ENCODE assay signal across 15 mouse cellular contexts in genomic region chr13:84365503-84365902, GRCm38 (mm10).
DNase-seq lines count a peak whose midpoint lies in the region; TF ChIP-seq lines count a peak whose summit lies in the region.
"Had no signal": no experiment of that assay in that cellular context is flagged by ENCODE, and none has a peak within 500 bp of the region (broad histone marks: within the 10 kb centered on the region; RNA-seq: fewer than 3 reads in every experiment).

No protein-coding gene starts in this region.

- H3K4me3 ChIP-seq in ES-E14 (ENCODE audit: insufficient read depth in 1 of 2, low read depth in 1 of 2, low read length in 2 of 2, poor library complexity in 1 of 2, severe bottlenecking in 1 of 2): no peak overlapping the region

- no peaks in the 10 kb centered on the region for H3K36me3 ChIP-seq in ES-E14 (ENCODE audit: control insufficient read depth, insufficient read depth, low read length, poor library complexity, severe bottlenecking)
- H3K36me3 ChIP-seq: G1E had no signal

- H3K4me1 ChIP-seq in ES-E14 (ENCODE audit: control insufficient read depth in 2 of 2, insufficient read depth in 2 of 2, low read length in 2 of 2, poor library complexity in 1 of 2): no peaks in the 10 kb centered on the region

- in situ Hi-C loops in ES-E14 (cut with MboI; ENCODE audit: low sequenced_read_pairs in 2 of 2, unreplicated experiment in 2 of 2): no loop called here

- no peaks in the 10 kb centered on the region for H3K9me3 ChIP-seq in ES-E14 (ENCODE audit: control insufficient read depth, insufficient read depth, low read depth, low read length)
- H3K9me3 ChIP-seq: G1E had no signal

- DNase-seq in ES-E14 (ENCODE audit: low read depth, low spot score): no peak
- DNase-seq in B cell, adult 2 months: no peak
- DNase-seq: adrenal gland, adult 2 months; adrenal gland, adult 8-10 months; adrenal gland, postnatal 10 days; adrenal gland, postnatal 14 days; adrenal gland, postnatal 25 days; adrenal gland, postnatal 36 days; cerebellum, adult 11 months; cerebellum, adult 11-12 months; cerebellum, adult 18-20 months; cerebellum, adult 2 months; cerebellum, adult 8-10 months; cerebellum, adult 9-10 months had no signal

- no peak overlapping the region for H3K27ac ChIP-seq in ES-E14 (ENCODE audit: insufficient read depth, low read depth, low read length, poor library complexity, severe bottlenecking)

- no peak overlapping the region for H3K9ac ChIP-seq in ES-E14 (ENCODE audit: insufficient read depth, low read depth, low read length, poor library complexity, severe bottlenecking)

TF ChIP-seq in ES-E14, 5 proteins besides CTCF, POLR2A, EP300 and RAD21:
- TF ChIP-seq ZC3H11A (IDR thresholded peaks at IDR 0.05; ENCODE audit: borderline replicate concordance, low read depth, low read length): no peak
- TF ChIP-seq CHD2 (IDR thresholded peaks at IDR 0.05; ENCODE audit: low read depth, low read length): no peak
- no peak for TF ChIP-seq MAFK (IDR thresholded peaks at IDR 0.05; ENCODE audit: insufficient read depth, low read depth, low read length)
- no peak for TF ChIP-seq HCFC1 (IDR thresholded peaks at IDR 0.05; ENCODE audit: borderline replicate concordance, insufficient read depth, low read length)
- TF ChIP-seq ZNF384 (IDR thresholded peaks at IDR 0.05; ENCODE audit: low read depth, low read length): peak; percentile 91
